Mouse (Mus musculus) ES-E14 (cell line): ENCODE data around the gene Pabpc6.

Experiments
- CHD2 ChIP-seq: IDR thresholded peaks from 2 replicates; pipeline ENCODE4 v1.6.1; 2014; ENCODE audit warnings: mild to moderate bottlenecking, low read depth, low read length, inconsistent platforms
- HCFC1 ChIP-seq: IDR thresholded peaks from 2 replicates; pipeline ENCODE4 v1.6.1; 2012; ENCODE audit warnings: low read length, inconsistent platforms, borderline replicate concordance; ENCODE audit not compliant: insufficient read depth
- MAFK ChIP-seq: IDR thresholded peaks from 2 replicates; pipeline ENCODE4 v1.6.1; 2014; ENCODE audit warnings: mild to moderate bottlenecking, low read depth, low read length, inconsistent platforms; ENCODE audit not compliant: insufficient read depth
- ZC3H11A ChIP-seq: IDR thresholded peaks from 2 replicates; pipeline ENCODE4 v1.6.1; 2012; ENCODE audit warnings: low read depth, mild to moderate bottlenecking, inconsistent platforms, low read length, borderline replicate concordance
- ZNF384 ChIP-seq: IDR thresholded peaks from 2 replicates; pipeline ENCODE4 v1.6.1; 2012; ENCODE audit warnings: low read depth, low read length, inconsistent platforms

DNA sequence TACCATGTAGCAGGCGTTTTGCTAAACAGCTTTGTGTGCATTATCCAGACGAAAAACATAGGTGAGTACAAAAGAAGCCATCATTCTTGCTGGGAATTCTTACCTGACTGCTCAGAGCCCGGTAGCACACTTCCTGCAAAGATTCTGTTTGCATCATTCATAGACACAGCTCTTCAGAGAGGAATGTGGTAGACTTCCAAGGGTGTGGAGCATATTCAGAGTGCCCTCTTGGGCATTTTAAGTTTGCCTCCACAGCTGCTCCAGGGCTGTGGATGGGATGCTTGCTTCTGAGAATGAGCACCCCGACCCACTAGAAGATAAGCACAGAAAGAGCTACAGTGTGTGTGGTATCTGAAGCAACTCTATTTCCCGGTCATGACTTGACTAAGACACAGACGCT lies 41.4 kb upstream of the Pabpc6 start:
- no peak for TF ChIP-seq CHD2
- TF ChIP-seq ZC3H11A, result no peak
- no peak for TF ChIP-seq HCFC1
- no peak for TF ChIP-seq MAFK
- no peak for TF ChIP-seq ZNF384
